8 mouse cellular contexts compared by ENCODE assay signal in genomic region chr7:102099760-102100661, GRCm38 (mm10). TPM values are rescaled to one million over a fixed set of nuclear protein-coding genes. Genes with fewer than 3 reads are reported as not detected.
DNase-seq lines count a peak whose midpoint lies in the region; ATAC-seq and TF ChIP-seq lines count a peak whose summit lies in the region.

No protein-coding gene starts in this region.

- H3K27me3 ChIP-seq in heart, embryonic 10.5 days (ENCODE audit: insufficient read depth, poor library complexity, severe bottlenecking): no peaks in the 10 kb centered on the region
- H3K27me3 ChIP-seq in small intestine, adult 2 months (ENCODE audit: control insufficient read depth, insufficient read depth, low read length): no peaks in the 10 kb centered on the region

- no peak for TF ChIP-seq POLR2A in small intestine, adult 2 months (IDR thresholded peaks at IDR 0.05; ENCODE audit: low read depth, low read length)

- no peak for ATAC-seq in cerebellum, adult (ENCODE audit: insufficient number of reproducible peaks, low FRiP score, low TSS enrichment)

- H3K36me3 ChIP-seq in heart, embryonic 10.5 days: 0 out of 2 replicates have a peak, but pooled peaks cover 3% of the 10 kb centered on the region
- H3K36me3 ChIP-seq in small intestine, adult 2 months (ENCODE audit: control insufficient read depth, insufficient read depth, low read length): no peaks in the 10 kb centered on the region

- H3K4me3 ChIP-seq in heart, embryonic 10.5 days: peak overlapping the region; percentile 49
- peak overlapping the region; percentile 60 for H3K4me3 ChIP-seq in small intestine, adult 2 months (ENCODE audit: low read depth, low read length)

- TF ChIP-seq CTCF in small intestine, adult 2 months (IDR thresholded peaks at IDR 0.05; ENCODE audit: extremely low read depth, insufficient read length, insufficient replicate concordance, low read depth, low read length): no peak

- peaks cover 43% of the 10 kb centered on the region for H3K4me1 ChIP-seq in heart, embryonic 10.5 days
- peaks cover 6% of the 10 kb centered on the region; the same call in 1 of the 2 replicates for H3K4me1 ChIP-seq in small intestine, adult 2 months (ENCODE audit: control insufficient read depth, insufficient read depth, insufficient read length, low read length)

- 3% methylated on average over 30 of the region's 30 CpGs for WGBS in heart, embryonic 10.5 days
- 5% methylated on average over 30 of the region's 30 CpGs for WGBS in small intestine, adult 2 months

- peak overlapping the region; percentile 80 for H3K27ac ChIP-seq in heart, embryonic 10.5 days
- no peak overlapping the region for H3K27ac ChIP-seq in small intestine, adult 2 months (ENCODE audit: insufficient read depth, low read depth, low read length)

- peak; percentile 41 for DNase-seq in 416B (ENCODE audit: low read depth)
- peak; percentile 29 for DNase-seq in c-Kit-positive CD71-negative TER-119-negative erythroid progenitor cells, embryonic 14.5 days (ENCODE audit: low read depth)
- peak; percentile 87 for DNase-seq in heart, embryonic 10.5 days (ENCODE audit: low spot score)
- DNase-seq in kidney, adult 9 months: peak; percentile 28
- DNase-seq in lung, postnatal 14 days: peak; percentile 46
- no peak for DNase-seq in urinary bladder, adult 2 months (ENCODE audit: low spot score)

- no peaks in the 10 kb centered on the region for H3K9me3 ChIP-seq in heart, embryonic 10.5 days

RNA-seq across cellular contexts. Expression of gene Art1, which starts 1.5 kb away (rescaled TPM):
- 8.1 and 18.4 TPM in 2 replicates for polyA plus RNA-seq in heart, embryonic 10.5 days (2016; fragmentation: Nextera tagmentation; extraction: Ambion mirVana)
- not detected in 2 replicates for polyA plus RNA-seq in small intestine, adult 2 months (2012; rRNA removed)
- polyA plus RNA-seq in urinary bladder, adult 2 months (2012; rRNA removed): 0.06 and 0.16 TPM in 2 replicates

RNA-seq across cellular contexts. Expression of gene Art5, which starts 9.3 kb away (rescaled TPM):
- 3.8 and 4.2 TPM in 2 replicates for polyA plus RNA-seq in heart, embryonic 10.5 days (2016; fragmentation: Nextera tagmentation; extraction: Ambion mirVana)
- 0.17 and 0.28 TPM in 2 replicates for polyA plus RNA-seq in small intestine, adult 2 months (2012; rRNA removed)
- 0.47 and 0.48 TPM in 2 replicates for polyA plus RNA-seq in urinary bladder, adult 2 months (2012; rRNA removed)

RNA-seq across cellular contexts. Expression of gene Chrna10, which starts 16.6 kb away (rescaled TPM):
- 0.06 TPM in 2 replicates for polyA plus RNA-seq in heart, embryonic 10.5 days (2016; fragmentation: Nextera tagmentation; extraction: Ambion mirVana)
- polyA plus RNA-seq in small intestine, adult 2 months (2012; rRNA removed): 0.18 and 0.23 TPM in 2 replicates
- 0.03 TPM in 1 of 2 replicates, not detected in the other for polyA plus RNA-seq in urinary bladder, adult 2 months (2012; rRNA removed)

RNA-seq across cellular contexts. Expression of gene Trpc2, which starts 17.1 kb away (rescaled TPM):
- polyA plus RNA-seq in heart, embryonic 10.5 days (2016; fragmentation: Nextera tagmentation; extraction: Ambion mirVana): not detected in 2 replicates
- polyA plus RNA-seq in small intestine, adult 2 months (2012; rRNA removed): 0.28 and 0.89 TPM in 2 replicates
- 0.92 TPM in 1 of 2 replicates, not detected in the other for polyA plus RNA-seq in urinary bladder, adult 2 months (2012; rRNA removed)

RNA-seq across cellular contexts. Expression of gene Xntrpc, which starts 34.5 kb away (rescaled TPM):
- polyA plus RNA-seq in heart, embryonic 10.5 days (2016; fragmentation: Nextera tagmentation; extraction: Ambion mirVana): 1.5 and 1.7 TPM in 2 replicates
- 0.88 and 1.6 TPM in 2 replicates for polyA plus RNA-seq in small intestine, adult 2 months (2012; rRNA removed)
- polyA plus RNA-seq in urinary bladder, adult 2 months (2012; rRNA removed): 1.8 and 2.3 TPM in 2 replicates
